Mouse (Mus musculus) olfactory bulb, adult 2 months (tissue): ENCODE measurements around the gene Wdhd1.

ENCODE experiments used
- CTCF ChIP-seq: fragments of 200-500 bp; IDR thresholded peaks from 2 replicates; pipeline ENCODE4 v1.5.1; 2012; ENCODE audit warnings: low read depth, mild to moderate bottlenecking, low read length, moderate library complexity; ENCODE audit not compliant: insufficient read depth
- POLR2A ChIP-seq: fragments of 200-500 bp; IDR thresholded peaks from 2 replicates; pipeline ENCODE4 v1.6.1; 2012; ENCODE audit warnings: mild to moderate bottlenecking, low read depth, low read length, moderate library complexity; ENCODE audit not compliant: insufficient read depth

DNA sequence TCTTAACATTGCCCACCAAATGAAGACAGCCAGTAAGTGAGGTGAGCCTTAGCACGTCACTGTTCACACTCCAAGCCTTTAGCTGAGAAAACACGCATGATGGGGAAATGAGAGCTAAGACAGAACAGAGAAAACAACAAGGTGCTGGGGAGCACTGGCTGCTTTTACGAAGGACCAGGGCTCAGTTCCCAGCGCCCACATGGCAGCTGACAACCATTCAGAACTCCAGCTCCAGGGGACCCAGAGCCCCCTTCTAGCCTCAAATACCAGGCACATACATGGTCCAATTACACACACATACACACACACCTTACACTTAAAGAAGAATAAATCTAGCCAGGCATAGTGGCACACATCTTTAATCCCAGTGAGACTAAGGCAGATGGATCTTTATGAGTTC lies 7.6 kb downstream of the Wdhd1 start:
- TF ChIP-seq CTCF (no peak), POLR2A (no peak)
